Mouse (Mus musculus) neural tube, embryonic 14.5 days (tissue): ENCODE measurements at regions not wholly inside any gene's neighbourhood (a gene's known extent, or its start where the extent isn't known, plus 50 kb on each side); places are given as distances from the start of the nearest gene placed in this dataset.

Experiments used
- ATAC-seq: fragments of 200-750 bp; cut with Nextera tagmentation; 2 replicates; pipeline ENCODE4 v1.8.0; 2017; ENCODE audit warnings: low read depth, mild to moderate bottlenecking, moderate TSS enrichment, moderate library complexity
- H3K27ac ChIP-seq: fragments of 300-500 bp; sonication (generic); 2 replicates; pipeline ENCODE4 v1.5.1; 2014; ENCODE audit warnings: low read depth, mild to moderate bottlenecking, control low read depth, low read length, moderate library complexity, mixed read lengths
- H3K27me3 ChIP-seq: fragments of 300-500 bp; sonication (generic); 2 replicates; pipeline ENCODE4 v1.6.1; 2014; ENCODE audit warnings: low read length; ENCODE audit not compliant: control insufficient read depth, insufficient read depth
- H3K36me3 ChIP-seq: fragments of 300-500 bp; sonication (generic); 2 replicates; pipeline ENCODE4 v1.6.1; 2014; ENCODE audit warnings: low read length, mixed read lengths; ENCODE audit not compliant: control insufficient read depth, insufficient read depth
- H3K4me1 ChIP-seq: fragments of 300-500 bp; sonication (generic); 2 replicates; pipeline ENCODE4 v1.6.1; 2014; ENCODE audit warnings: low read length; ENCODE audit not compliant: control insufficient read depth, insufficient read depth
- H3K4me2 ChIP-seq: fragments of 300-500 bp; sonication (generic); 2 replicates; pipeline ENCODE4 v1.6.1; 2014; ENCODE audit warnings: mild to moderate bottlenecking, low read depth, low read length, control low read depth
- H3K4me3 ChIP-seq: fragments of 300-500 bp; sonication (generic); 2 replicates; pipeline ENCODE4 v1.5.1; 2014; ENCODE audit warnings: low read depth, low read length, control low read depth, mixed read lengths
- H3K9ac ChIP-seq: fragments of 300-500 bp; sonication (generic); replicated peaks from 2 replicates; pipeline ENCODE4 v1.6.1; 2014; ENCODE audit warnings: low read depth, mild to moderate bottlenecking, control low read depth, low read length, mixed read lengths
- H3K9me3 ChIP-seq: fragments of 300-500 bp; sonication (generic); 2 replicates; pipeline ENCODE4 v1.6.1; 2016; ENCODE audit warnings: low read length; ENCODE audit not compliant: control insufficient read depth
- WGBS: fragments of 180-500 bp; shearing (Covaris S2); extraction: QIAGEN DNeasy Blood & Tissue Kit; methylation state at CpG from one replicate; pipeline ENCODE4 v1.1.7; 2014; 5-methylcytosine and 5-hydroxymethylcytosine counted together

GRCm38 (mm10) chr8:113916649-113917048 lies 68.1 kb upstream of the Adamts18 start:
- no peaks in the 10 kb centered on the region for H3K9me3 ChIP-seq
- 62% methylated on average over 3 of the region's 3 CpGs for WGBS
- no peak for ATAC-seq
- no peak overlapping the region for H3K9ac ChIP-seq
- no peaks in the 10 kb centered on the region for H3K27me3 ChIP-seq
- no peak overlapping the region for H3K4me2 ChIP-seq
- no peaks in the 10 kb centered on the region for H3K4me1 ChIP-seq
- no peak overlapping the region for H3K4me3 ChIP-seq
- H3K36me3 ChIP-seq, result no peaks in the 10 kb centered on the region
- no peak overlapping the region for H3K27ac ChIP-seq

GRCm38 (mm10) chr8:113917197-113917596 lies 68.7 kb upstream of the Adamts18 start:
- no peaks in the 10 kb centered on the region for H3K4me1 ChIP-seq
- H3K9ac ChIP-seq, result no peak overlapping the region
- no peak overlapping the region for H3K4me2 ChIP-seq
- no peak overlapping the region for H3K27ac ChIP-seq
- no peak for ATAC-seq
- no peaks in the 10 kb centered on the region for H3K9me3 ChIP-seq
- 16% methylated on average over 6 of the region's 6 CpGs for WGBS
- H3K27me3 ChIP-seq, result no peaks in the 10 kb centered on the region
- no peak overlapping the region for H3K4me3 ChIP-seq
- no peaks in the 10 kb centered on the region for H3K36me3 ChIP-seq

GRCm38 (mm10) chr8:113920306-113920705 lies 71.8 kb upstream of the Adamts18 start:
- ATAC-seq, result no peak
- 77% methylated on average over 2 of the region's 2 CpGs for WGBS

GRCm38 (mm10) chr8:113923381-113923780 lies 74.8 kb upstream of the Adamts18 start:
- WGBS, result 38% methylated on average over 3 of the region's 3 CpGs
- no peak overlapping the region for H3K9ac ChIP-seq
- ATAC-seq, result no peak
- no peaks in the 10 kb centered on the region for H3K9me3 ChIP-seq
- H3K27ac ChIP-seq, result no peak overlapping the region
- H3K4me3 ChIP-seq, result no peak overlapping the region
- H3K4me2 ChIP-seq, result no peak overlapping the region
- no peaks in the 10 kb centered on the region for H3K36me3 ChIP-seq
- no peaks in the 10 kb centered on the region for H3K27me3 ChIP-seq
- H3K4me1 ChIP-seq, result no peaks in the 10 kb centered on the region

More at GRCm38 (mm10) chr8:113920306-113920705, 71.8 kb upstream of the Adamts18 start:
- Histone ChIP-seq H3K27me3 (no peaks in the 10 kb centered on the region), H3K27ac (no peak overlapping the region), H3K4me1 (no peaks in the 10 kb centered on the region), H3K9me3 (no peaks in the 10 kb centered on the region), H3K9ac (no peak overlapping the region), H3K4me2 (no peak overlapping the region), H3K36me3 (no peaks in the 10 kb centered on the region), H3K4me3 (no peak overlapping the region)

GRCm38 (mm10) chr8:113953721-113954120 lies 105.2 kb upstream of the Adamts18 start:
- 87% methylated on average over 3 of the region's 3 CpGs for WGBS
- Histone ChIP-seq H3K4me2 (no peak overlapping the region), H3K36me3 (no peaks in the 10 kb centered on the region), H3K27me3 (no peaks in the 10 kb centered on the region), H3K27ac (no peak overlapping the region), H3K4me3 (no peak overlapping the region), H3K9me3 (no peaks in the 10 kb centered on the region), H3K9ac (no peak overlapping the region), H3K4me1 (no peaks in the 10 kb centered on the region)
- no peak for ATAC-seq

GRCm38 (mm10) chr8:113956439-113957043 lies 108.0 kb upstream of the Adamts18 start:
- H3K27me3 ChIP-seq, result no peaks in the 10 kb centered on the region
- 85% methylated on average over 14 of the region's 14 CpGs for WGBS
- no peaks in the 10 kb centered on the region for H3K9me3 ChIP-seq
- no peak overlapping the region for H3K4me2 ChIP-seq
- H3K9ac ChIP-seq, result no peak overlapping the region
- ATAC-seq, result no peak
- H3K4me3 ChIP-seq, result no peak overlapping the region
- H3K27ac ChIP-seq, result no peak overlapping the region
- H3K4me1 ChIP-seq, result no peaks in the 10 kb centered on the region
- no peaks in the 10 kb centered on the region for H3K36me3 ChIP-seq

- no peak overlapping the region for H3K27ac ChIP-seq
- H3K9ac ChIP-seq, result no peak overlapping the region
- no peaks in the 10 kb centered on the region for H3K4me1 ChIP-seq
- H3K9me3 ChIP-seq, result no peaks in the 10 kb centered on the region
- ATAC-seq, result no peak
- no peaks in the 10 kb centered on the region for H3K36me3 ChIP-seq
- 82% methylated on average over 6 of the region's 6 CpGs for WGBS
- no peak overlapping the region for H3K4me3 ChIP-seq
- H3K4me2 ChIP-seq, result no peak overlapping the region
- H3K27me3 ChIP-seq, result no peaks in the 10 kb centered on the region
Observed at GRCm38 (mm10) chr8:113957821-113958220, 109.3 kb upstream of the Adamts18 start.

- 78% methylated on average over 5 of the region's 5 CpGs for WGBS
- no peaks in the 10 kb centered on the region for H3K27me3 ChIP-seq
- no peaks in the 10 kb centered on the region for H3K36me3 ChIP-seq
- 0 out of 2 replicates have a peak, but pooled peaks cover 6% of the 10 kb centered on the region for H3K4me1 ChIP-seq
- H3K9ac ChIP-seq, result no peak overlapping the region
- no peak overlapping the region for H3K27ac ChIP-seq
- no peak for ATAC-seq
- no peaks in the 10 kb centered on the region for H3K9me3 ChIP-seq
- H3K4me3 ChIP-seq, result no peak overlapping the region
- no peak overlapping the region for H3K4me2 ChIP-seq
Observed at GRCm38 (mm10) chr8:113975810-113976209, 127.3 kb upstream of the Adamts18 start.

- WGBS, result 55% methylated on average over 4 of the region's 4 CpGs
- no peaks in the 10 kb centered on the region for H3K27me3 ChIP-seq
Observed at GRCm38 (mm10) chr8:113976626-113977025, 128.1 kb upstream of the Adamts18 start.

More at GRCm38 (mm10) chr8:113976626-113977025, 128.1 kb upstream of the Adamts18 start:
- Histone ChIP-seq H3K4me3 (no peak overlapping the region), H3K9me3 (no peaks in the 10 kb centered on the region), H3K4me2 (no peak overlapping the region), H3K27ac (no peak overlapping the region), H3K4me1 (0 out of 2 replicates have a peak, but pooled peaks cover 6% of the 10 kb centered on the region), H3K36me3 (no peaks in the 10 kb centered on the region), H3K9ac (no peak overlapping the region)
- ATAC-seq, result no peak
